Mouse (Mus musculus) bone marrow macrophage, adult 2 months (primary cell): ENCODE results near the gene Itga4. TPM values are rescaled to one million over a fixed set of nuclear protein-coding genes. Genes with fewer than 3 reads are reported as not detected.
A peak's percentile ranks its signal among the peaks of the same experiment; 100 is the strongest.

Experiments used
- H3K27ac ChIP-seq: 2 replicates; pipeline ENCODE4 v1.5.1; 2012; ENCODE audit warnings: low read depth, low read length; ENCODE audit not compliant: insufficient read depth
- H3K4me1 ChIP-seq: 2 replicates; pipeline ENCODE4 v1.6.1; 2012; ENCODE audit warnings: low read length; ENCODE audit not compliant: control insufficient read depth, insufficient read depth
- H3K4me3 ChIP-seq: 2 replicates; pipeline ENCODE4 v1.5.1; 2012; ENCODE audit warnings: mild to moderate bottlenecking, low read length, moderate library complexity; ENCODE audit not compliant: insufficient read depth
- CTCF ChIP-seq: IDR thresholded peaks from 2 replicates; pipeline ENCODE4 v1.5.1; 2012; ENCODE audit warnings: low read depth, mild to moderate bottlenecking, low read length, moderate library complexity
- POLR2A ChIP-seq: IDR thresholded peaks from 2 replicates; pipeline ENCODE4 v1.6.1; 2012; ENCODE audit warnings: mild to moderate bottlenecking, low read depth, low read length, borderline replicate concordance
- polyA plus RNA-seq: library from polyadenylated mRNA; stranded (reverse); fragments of >200 nt; gene quantifications from 2 replicates; pipeline ENCODE4 v1.2.4, GENCODE M21; 2012; ENCODE audit not compliant: missing spikeins, insufficient read depth, insufficient read length

The Itga4 gene
- polyA plus RNA-seq, 1 experiment: 61.8 TPM

DNA sequence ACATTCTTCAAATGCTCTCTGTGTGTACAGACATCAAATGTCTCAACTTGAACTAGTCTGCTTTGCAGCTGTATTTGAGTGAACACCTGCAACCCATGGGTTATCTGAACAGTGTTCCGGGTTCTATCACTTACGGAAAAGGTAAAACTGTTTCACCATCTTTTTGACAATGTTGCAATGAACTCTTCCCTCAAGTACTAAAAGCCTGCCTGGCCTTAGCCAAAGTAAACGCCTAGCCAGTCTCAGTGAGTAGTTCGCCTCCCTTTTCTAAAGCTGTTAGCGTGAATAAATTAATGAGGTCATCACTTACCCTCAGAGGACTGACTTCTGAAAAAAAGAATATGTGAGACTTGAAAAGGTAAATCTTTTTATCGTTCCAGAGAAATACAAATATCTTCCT, 18.0 kb upstream of the Itga4 start:
- no peaks in the 10 kb centered on the region for H3K4me1 ChIP-seq
- TF ChIP-seq POLR2A: no peak
- TF ChIP-seq CTCF: no peak

DNA sequence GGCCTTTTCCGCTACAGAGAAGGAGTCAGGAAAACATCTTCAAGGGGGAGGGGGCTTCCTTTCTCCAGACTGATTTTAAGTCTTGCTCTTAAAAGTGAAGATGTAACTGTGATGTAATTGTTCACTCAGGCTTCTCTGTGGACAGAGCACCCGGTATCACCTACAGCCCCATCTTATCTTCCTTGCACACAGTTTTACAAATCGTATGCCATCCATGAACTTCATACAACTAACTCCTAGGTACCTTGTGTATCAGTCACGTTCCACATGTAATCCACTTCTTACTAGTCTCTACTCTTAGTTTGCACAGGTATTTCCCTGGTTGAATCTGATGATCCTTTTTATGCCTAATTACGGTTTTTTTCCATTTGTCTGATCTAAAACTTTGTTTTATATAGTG, 10.9 kb upstream of the Itga4 start:
- Histone ChIP-seq H3K27ac (no peak overlapping the region), H3K4me1 (0 out of 2 replicates have a peak, but pooled peaks cover 2% of the 10 kb centered on the region), H3K4me3 (no peak overlapping the region)
- TF ChIP-seq CTCF: no peak
- no peak for TF ChIP-seq POLR2A

More for the DNA sequence above, 18.0 kb upstream of the Itga4 start:
- Histone ChIP-seq H3K27ac (no peak overlapping the region), H3K4me3 (no peak overlapping the region)

DNA sequence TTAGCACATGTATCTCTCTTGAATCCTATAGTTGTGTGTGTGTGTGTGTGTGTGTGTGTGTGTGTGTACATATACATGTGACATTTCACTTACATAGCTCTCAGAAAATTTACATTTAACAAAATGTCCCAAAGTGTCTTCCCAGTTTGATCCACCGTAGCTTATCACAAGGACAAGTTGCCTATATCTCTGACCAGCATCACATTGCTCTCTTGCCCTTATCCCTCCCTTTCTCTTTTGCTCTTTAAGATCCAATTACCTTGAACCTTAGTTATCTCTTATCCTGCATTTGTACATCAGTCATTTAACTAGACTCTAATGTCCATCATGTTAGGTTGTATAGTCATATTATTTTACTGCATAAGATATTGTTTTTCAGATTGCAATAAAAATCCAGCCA, 10.5 kb upstream of the Itga4 start:
- Histone ChIP-seq H3K27ac (no peak overlapping the region), H3K4me3 (no peak overlapping the region), H3K4me1 (peaks cover 2% of the 10 kb centered on the region; the same call in 1 of the 2 replicates)
- TF ChIP-seq POLR2A: no peak
- no peak for TF ChIP-seq CTCF

DNA sequence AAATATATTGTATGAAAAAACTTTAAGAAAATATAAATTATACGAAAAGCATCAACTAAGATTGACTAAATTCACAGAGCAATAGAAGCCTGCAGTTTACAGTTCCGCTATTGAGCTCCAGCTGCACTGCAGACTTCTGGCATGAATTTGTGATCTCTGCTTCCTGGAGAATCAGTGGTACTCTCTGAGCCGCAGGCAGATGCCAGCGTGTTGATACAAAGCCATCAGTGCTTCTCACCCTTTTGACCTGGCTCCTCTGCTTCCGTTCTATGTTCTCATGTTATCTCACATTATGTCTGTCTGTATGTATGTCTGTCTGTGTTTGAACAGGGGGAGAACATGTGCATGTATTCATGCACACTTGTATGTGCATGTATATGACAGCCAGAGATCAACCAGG, 6.9 kb upstream of the Itga4 start:
- H3K4me1 ChIP-seq: peaks cover 17% of the 10 kb centered on the region
- no peak overlapping the region for H3K27ac ChIP-seq
- no peak for TF ChIP-seq CTCF
- no peak for TF ChIP-seq POLR2A
- no peak overlapping the region for H3K4me3 ChIP-seq

DNA sequence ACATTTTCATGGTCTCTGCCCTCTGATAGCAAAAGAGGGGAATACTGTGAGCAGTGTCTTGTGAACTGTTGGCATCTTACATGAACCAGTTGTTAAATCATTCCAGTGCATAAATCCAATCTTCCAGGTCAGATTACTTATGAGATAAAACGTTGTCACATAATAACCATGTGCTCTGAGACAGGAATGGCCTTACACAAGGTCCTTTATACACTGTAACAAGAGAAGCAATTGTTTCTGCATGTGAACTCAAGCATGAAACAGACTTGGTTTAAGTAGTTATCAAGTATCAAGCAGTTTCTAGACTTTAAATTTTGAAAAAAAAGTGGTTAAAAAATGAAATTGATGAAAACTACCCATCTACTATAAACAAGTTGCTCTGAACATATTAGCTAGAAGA, 4.7 kb upstream of the Itga4 start:
- no peak for TF ChIP-seq CTCF
- TF ChIP-seq POLR2A: no peak
- H3K27ac ChIP-seq: no peak overlapping the region
- H3K4me3 ChIP-seq: no peak overlapping the region
- peaks cover 29% of the 10 kb centered on the region for H3K4me1 ChIP-seq

DNA sequence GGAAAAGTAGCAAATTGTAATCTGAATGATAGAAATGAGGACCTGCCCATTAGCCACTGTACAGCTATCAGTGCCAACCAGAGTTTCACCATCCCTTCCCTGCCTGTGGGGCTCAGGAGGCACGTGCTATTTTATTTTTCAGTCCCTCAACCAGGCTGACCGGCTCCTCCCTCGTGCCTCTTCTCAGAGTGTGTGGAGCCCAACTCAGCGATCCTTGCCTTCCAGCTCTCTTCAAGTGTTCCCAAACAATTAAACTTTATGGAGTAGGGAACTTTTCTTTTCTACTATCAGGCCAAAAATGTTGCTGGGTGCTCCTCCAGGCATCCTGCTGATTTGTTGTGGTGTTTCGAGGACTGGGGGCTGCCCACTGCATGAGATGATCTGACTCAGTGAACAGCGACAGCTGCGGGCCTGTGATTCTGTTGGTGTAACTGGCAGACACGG, 1.4 kb upstream of the Itga4 start:
- TF ChIP-seq POLR2A (no peak), CTCF (no peak)
- Histone ChIP-seq H3K27ac (peak overlapping the region; percentile 92), H3K4me1 (peaks cover 37% of the 10 kb centered on the region), H3K4me3 (no peak overlapping the region)

DNA sequence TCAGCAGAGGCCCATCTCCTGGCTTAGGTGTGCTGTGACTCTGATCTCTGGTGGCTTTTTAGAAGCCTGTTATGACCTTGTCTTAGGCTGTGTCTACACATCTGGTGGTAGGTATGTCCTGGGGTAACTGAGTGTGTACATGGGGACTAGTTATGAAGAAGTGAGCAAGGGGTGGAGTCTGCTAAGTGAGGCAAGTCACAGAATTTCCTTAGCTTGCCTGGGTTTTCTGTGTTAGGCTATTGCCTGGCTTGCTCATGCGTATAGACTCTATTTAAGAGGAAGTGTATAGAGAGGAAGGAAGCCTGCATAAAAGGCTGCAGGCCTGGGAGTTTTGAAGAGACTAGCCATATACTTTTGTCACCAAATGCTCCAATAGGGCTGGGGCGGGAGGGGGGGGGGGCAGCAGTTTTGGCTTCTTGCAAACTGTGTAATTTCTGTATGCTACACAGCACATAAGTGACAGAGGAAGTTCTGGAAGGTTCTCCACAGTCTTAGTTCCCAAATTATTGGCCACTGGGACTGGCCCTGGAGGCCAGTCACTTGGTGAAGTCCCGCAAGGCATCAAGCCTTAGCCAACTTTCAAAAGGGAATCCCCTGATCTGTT, 536 bp upstream of the Itga4 start:
- peak overlapping the region; percentile 92 for H3K27ac ChIP-seq
- peak overlapping the region; percentile 87 for H3K4me3 ChIP-seq
- peaks cover 43% of the 10 kb centered on the region for H3K4me1 ChIP-seq
- TF ChIP-seq CTCF (no peak), POLR2A (no peak; the same call in 1 of the 2 replicates)

DNA sequence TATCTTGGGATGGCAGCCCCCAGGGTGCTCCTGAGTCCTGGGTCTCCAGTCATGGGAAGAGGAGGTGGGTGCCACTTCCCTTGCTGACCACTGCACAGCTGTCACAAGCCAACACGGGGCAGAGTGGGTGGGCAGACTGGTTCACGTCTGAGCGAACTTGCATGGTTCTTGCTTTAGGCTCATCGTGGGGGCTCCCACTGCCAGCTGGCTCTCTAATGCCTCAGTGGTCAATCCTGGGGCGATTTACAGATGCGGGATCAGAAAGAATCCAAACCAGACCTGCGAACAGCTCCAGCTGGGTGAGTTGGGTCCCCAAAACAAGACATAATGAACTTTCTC, 744 bp downstream of the Itga4 start:
- TF ChIP-seq POLR2A: no peak
- H3K27ac ChIP-seq: peak overlapping the region; percentile 92
- peak overlapping the region; percentile 87 for H3K4me3 ChIP-seq
- H3K4me1 ChIP-seq: peaks cover 45% of the 10 kb centered on the region

DNA sequence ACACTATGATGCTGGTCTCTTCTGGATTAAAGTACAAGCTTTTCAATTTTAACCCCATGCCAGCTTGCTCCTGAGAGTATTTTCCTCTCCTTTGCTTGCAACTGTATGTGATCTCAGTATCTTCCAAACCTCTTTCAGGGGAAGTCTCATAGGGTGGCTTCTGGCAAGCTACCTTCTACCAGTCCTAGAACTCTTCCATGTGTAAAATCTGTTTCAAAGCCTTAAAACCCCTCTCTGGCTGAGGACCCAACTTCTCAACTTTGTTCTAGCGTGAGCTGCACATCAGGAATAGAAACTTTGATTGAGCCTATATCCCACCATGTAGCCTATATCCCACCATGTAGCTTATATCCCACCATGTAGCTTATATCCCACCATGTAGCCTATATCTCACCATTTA, 1.1 kb downstream of the Itga4 start:
- TF ChIP-seq POLR2A: no peak
- no peak for TF ChIP-seq CTCF
- peak overlapping the region; percentile 87 for H3K4me3 ChIP-seq
- peaks cover 46% of the 10 kb centered on the region for H3K4me1 ChIP-seq
- H3K27ac ChIP-seq: peak overlapping the region; percentile 92

DNA sequence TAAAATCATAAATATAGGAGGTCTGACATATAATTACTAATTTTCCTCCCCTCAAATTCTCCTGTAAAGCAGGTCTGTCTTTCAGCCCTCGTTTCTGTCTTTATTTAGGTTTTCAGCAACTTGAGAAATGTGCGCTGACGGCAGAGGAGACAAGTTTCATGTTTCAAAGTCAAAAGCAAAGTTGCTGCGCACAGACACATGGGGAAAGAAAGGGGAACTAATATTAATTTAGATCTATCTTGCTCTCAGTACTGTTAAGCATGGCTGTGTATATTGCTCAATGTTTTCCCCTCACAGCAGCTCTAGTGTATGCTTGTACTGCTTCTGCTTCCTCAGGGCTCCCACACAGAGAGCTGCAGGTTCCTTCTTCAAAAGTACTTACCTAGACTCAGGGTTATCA, 1.7 kb downstream of the Itga4 start:
- TF ChIP-seq POLR2A (no peak), CTCF (no peak)

More for the DNA sequence above, 1.7 kb downstream of the Itga4 start:
- Histone ChIP-seq H3K27ac (peak overlapping the region; percentile 92), H3K4me1 (peaks cover 47% of the 10 kb centered on the region), H3K4me3 (peak overlapping the region; percentile 87)
